Mouse (Mus musculus): ENCODE data around the gene Lrrc43. TPM values are rescaled to one million over a fixed set of nuclear protein-coding genes. Genes with fewer than 3 reads are reported as not detected.

Lrrc43 gene
- polyA plus RNA-seq, 1 experiment from 2014 or later, result 0.11 TPM

Small RNA genes within 50 kb of the gene (microRNA-seq; reads per million reads assigned to microRNA genes)
- gene Mir7647, result 1.2 reads per million

Other genes with a start within 250 kb of the Lrrc43 start
- gene Wdr66, start 237.2 kb upstream of the Lrrc43 start, polyA plus RNA-seq (2016; fragmentation: Nextera tagmentation; extraction: Ambion mirVana), result 0.86 and 1.1 TPM in 2 replicates
- 56.7 and 59.8 TPM in 2 replicates for gene Bcl7a, start 145.5 kb upstream of the Lrrc43 start, polyA plus RNA-seq (2016; fragmentation: Nextera tagmentation; extraction: Ambion mirVana)
- gene Mlxip, start 94.5 kb upstream of the Lrrc43 start, polyA plus RNA-seq (2016; fragmentation: Nextera tagmentation; extraction: Ambion mirVana), result 16.8 and 21.5 TPM in 2 replicates
- gene Il31, start 184 bp downstream of the Lrrc43 start, polyA plus RNA-seq (2016; fragmentation: Nextera tagmentation; extraction: Ambion mirVana), result not detected in 2 replicates
- 1.5 and 1.7 TPM in 2 replicates for gene B3gnt4, start 21.2 kb downstream of the Lrrc43 start, polyA plus RNA-seq (2016; fragmentation: Nextera tagmentation; extraction: Ambion mirVana)
- 135 and 145 TPM in 2 replicates for gene Diablo, start 34.9 kb downstream of the Lrrc43 start, polyA plus RNA-seq (2016; fragmentation: Nextera tagmentation; extraction: Ambion mirVana)
- 1.1 and 1.9 TPM in 2 replicates for gene Gm49027, start 36.2 kb downstream of the Lrrc43 start, polyA plus RNA-seq (2016; fragmentation: Nextera tagmentation; extraction: Ambion mirVana)
- gene Vps33a, start 83.7 kb downstream of the Lrrc43 start, polyA plus RNA-seq (2016; fragmentation: Nextera tagmentation; extraction: Ambion mirVana), result 39.7 and 40.4 TPM in 2 replicates
- gene Clip1, start 195.3 kb downstream of the Lrrc43 start, polyA plus RNA-seq (2016; fragmentation: Nextera tagmentation; extraction: Ambion mirVana), result 65.7 and 69.8 TPM in 2 replicates
- gene Zcchc8, start 231.8 kb downstream of the Lrrc43 start, polyA plus RNA-seq (2016; fragmentation: Nextera tagmentation; extraction: Ambion mirVana), result 92.4 and 97.3 TPM in 2 replicates